Mouse (Mus musculus): ENCODE measurements at regions not wholly inside any gene's neighbourhood (a gene's known extent, or its start where the extent isn't known, plus 50 kb on each side); places are given as distances from the start of the nearest gene placed in this dataset.

GRCm38 (mm10) chr6:52434771-52435170 is 121.5 kb downstream of the Evx1 start:
- TF ChIP-seq CTCF (IDR thresholded peaks at IDR 0.05; ENCODE audit: low read depth, low read length) (no peak), POLR2A (IDR thresholded peaks at IDR 0.05; ENCODE audit: extremely low read depth, insufficient read depth, low read length) (no peak)
- 81% methylated on average over 4 of the region's 4 CpGs for WGBS
- 0 out of 2 replicates have a peak, but pooled peaks cover 2% of the 10 kb centered on the region for H3K27me3 ChIP-seq (ENCODE audit: control insufficient read depth, insufficient read depth, low read length)
- H3K36me3 ChIP-seq (ENCODE audit: control insufficient read depth, insufficient read depth, low read length), result no peaks in the 10 kb centered on the region
- H3K4me1 ChIP-seq (ENCODE audit: control insufficient read depth, insufficient read depth, low read length), result no peaks in the 10 kb centered on the region
- H3K9ac ChIP-seq (ENCODE audit: low read depth, low read length), result no peak overlapping the region
- H3K4me3 ChIP-seq (ENCODE audit: insufficient read depth, low read depth, low read length), result no peak overlapping the region
- no peak for DNase-seq (ENCODE audit: extremely low read depth, low read depth, low spot score)
- H3K79me2 ChIP-seq (ENCODE audit: control insufficient read depth, insufficient read depth, low read length), result no peaks in the 10 kb centered on the region
- no peak overlapping the region for H3K27ac ChIP-seq (replicated peaks; ENCODE audit: insufficient read depth, low read depth, low read length)

- Histone ChIP-seq H3K9ac (ENCODE audit: low read depth, low read length) (no peak overlapping the region), H3K27me3 (ENCODE audit: control insufficient read depth, insufficient read depth, low read length) (0 out of 2 replicates have a peak, but pooled peaks cover 2% of the 10 kb centered on the region), H3K4me1 (ENCODE audit: control insufficient read depth, insufficient read depth, low read length) (no peaks in the 10 kb centered on the region), H3K4me3 (ENCODE audit: insufficient read depth, low read depth, low read length) (no peak overlapping the region), H3K36me3 (ENCODE audit: control insufficient read depth, insufficient read depth, low read length) (no peaks in the 10 kb centered on the region), H3K27ac (replicated peaks; ENCODE audit: insufficient read depth, low read depth, low read length) (no peak overlapping the region), H3K79me2 (ENCODE audit: control insufficient read depth, insufficient read depth, low read length) (no peaks in the 10 kb centered on the region)
- TF ChIP-seq CTCF (IDR thresholded peaks at IDR 0.05; ENCODE audit: low read depth, low read length) (no peak), POLR2A (IDR thresholded peaks at IDR 0.05; ENCODE audit: extremely low read depth, insufficient read depth, low read length) (no peak)
- WGBS, result 74% methylated on average over 5 of the region's 5 CpGs
- no peak for DNase-seq (ENCODE audit: extremely low read depth, low read depth, low spot score)
Observed at GRCm38 (mm10) chr6:52435358-52435757, 122.1 kb downstream of the Evx1 start.

GRCm38 (mm10) chr6:52438366-52438765 is 125.1 kb downstream of the Evx1 start:
- TF ChIP-seq CTCF (IDR thresholded peaks at IDR 0.05; ENCODE audit: low read depth, low read length), result no peak
- no peak for TF ChIP-seq POLR2A (IDR thresholded peaks at IDR 0.05; ENCODE audit: extremely low read depth, insufficient read depth, low read length)

GRCm38 (mm10) chr6:52439204-52439603 is 125.9 kb downstream of the Evx1 start:
- no peaks in the 10 kb centered on the region for H3K79me2 ChIP-seq (ENCODE audit: control insufficient read depth, insufficient read depth, low read length)
- TF ChIP-seq CTCF (IDR thresholded peaks at IDR 0.05; ENCODE audit: low read depth, low read length), result no peak
- no peak for TF ChIP-seq POLR2A (IDR thresholded peaks at IDR 0.05; ENCODE audit: extremely low read depth, insufficient read depth, low read length)
- H3K27ac ChIP-seq (replicated peaks; ENCODE audit: insufficient read depth, low read depth, low read length), result no peak overlapping the region
- no peaks in the 10 kb centered on the region for H3K4me1 ChIP-seq (ENCODE audit: control insufficient read depth, insufficient read depth, low read length)
- H3K27me3 ChIP-seq (ENCODE audit: control insufficient read depth, insufficient read depth, low read length), result 0 out of 2 replicates have a peak, but pooled peaks cover 2% of the 10 kb centered on the region
- 77% methylated on average over 7 of the region's 7 CpGs for WGBS
- DNase-seq (ENCODE audit: extremely low read depth, low read depth, low spot score), result no peak
- H3K9ac ChIP-seq (ENCODE audit: low read depth, low read length), result no peak overlapping the region
- no peak overlapping the region for H3K4me3 ChIP-seq (ENCODE audit: insufficient read depth, low read depth, low read length)
- H3K36me3 ChIP-seq (ENCODE audit: control insufficient read depth, insufficient read depth, low read length), result no peaks in the 10 kb centered on the region

More at GRCm38 (mm10) chr6:52438366-52438765, 125.1 kb downstream of the Evx1 start:
- Histone ChIP-seq H3K27me3 (ENCODE audit: control insufficient read depth, insufficient read depth, low read length) (0 out of 2 replicates have a peak, but pooled peaks cover 2% of the 10 kb centered on the region), H3K36me3 (ENCODE audit: control insufficient read depth, insufficient read depth, low read length) (no peaks in the 10 kb centered on the region), H3K79me2 (ENCODE audit: control insufficient read depth, insufficient read depth, low read length) (no peaks in the 10 kb centered on the region), H3K4me3 (ENCODE audit: insufficient read depth, low read depth, low read length) (no peak overlapping the region), H3K4me1 (ENCODE audit: control insufficient read depth, insufficient read depth, low read length) (no peaks in the 10 kb centered on the region), H3K9ac (ENCODE audit: low read depth, low read length) (no peak overlapping the region), H3K27ac (replicated peaks; ENCODE audit: insufficient read depth, low read depth, low read length) (no peak overlapping the region)
- DNase-seq (ENCODE audit: extremely low read depth, low read depth, low spot score), result no peak
- 52% methylated on average over 8 of the region's 8 CpGs for WGBS

GRCm38 (mm10) chr6:52440160-52440559 is 126.9 kb downstream of the Evx1 start:
- DNase-seq (ENCODE audit: extremely low read depth, low read depth, low spot score), result no peak
- Histone ChIP-seq H3K79me2 (ENCODE audit: control insufficient read depth, insufficient read depth, low read length) (no peaks in the 10 kb centered on the region), H3K4me3 (ENCODE audit: insufficient read depth, low read depth, low read length) (no peak overlapping the region), H3K4me1 (ENCODE audit: control insufficient read depth, insufficient read depth, low read length) (no peaks in the 10 kb centered on the region), H3K27me3 (ENCODE audit: control insufficient read depth, insufficient read depth, low read length) (0 out of 2 replicates have a peak, but pooled peaks cover 2% of the 10 kb centered on the region), H3K9ac (ENCODE audit: low read depth, low read length) (no peak overlapping the region), H3K36me3 (ENCODE audit: control insufficient read depth, insufficient read depth, low read length) (no peaks in the 10 kb centered on the region), H3K27ac (replicated peaks; ENCODE audit: insufficient read depth, low read depth, low read length) (no peak overlapping the region)
- WGBS, result 58% methylated on average over 3 of the region's 3 CpGs
- TF ChIP-seq POLR2A (IDR thresholded peaks at IDR 0.05; ENCODE audit: extremely low read depth, insufficient read depth, low read length) (no peak), CTCF (IDR thresholded peaks at IDR 0.05; ENCODE audit: low read depth, low read length) (no peak)

- TF ChIP-seq POLR2A (IDR thresholded peaks at IDR 0.05; ENCODE audit: extremely low read depth, insufficient read depth, low read length) (no peak), CTCF (IDR thresholded peaks at IDR 0.05; ENCODE audit: low read depth, low read length) (no peak)
Observed at GRCm38 (mm10) chr6:52443112-52443984, 130.1 kb downstream of the Evx1 start.

More at GRCm38 (mm10) chr6:52443112-52443984, 130.1 kb downstream of the Evx1 start:
- 56% methylated on average over 24 of the region's 24 CpGs for WGBS
- no peak overlapping the region for H3K27ac ChIP-seq (replicated peaks; ENCODE audit: insufficient read depth, low read depth, low read length)
- H3K27me3 ChIP-seq (ENCODE audit: control insufficient read depth, insufficient read depth, low read length), result peaks cover 2% of the 10 kb centered on the region; the same call in 1 of the 2 replicates
- no peak overlapping the region for H3K9ac ChIP-seq (ENCODE audit: low read depth, low read length)
- DNase-seq (ENCODE audit: extremely low read depth, low read depth, low spot score), result no peak
- H3K79me2 ChIP-seq (ENCODE audit: control insufficient read depth, insufficient read depth, low read length), result no peaks in the 10 kb centered on the region
- H3K4me3 ChIP-seq (ENCODE audit: insufficient read depth, low read depth, low read length), result no peak overlapping the region
- no peaks in the 10 kb centered on the region for H3K36me3 ChIP-seq (ENCODE audit: control insufficient read depth, insufficient read depth, low read length)
- H3K4me1 ChIP-seq (ENCODE audit: control insufficient read depth, insufficient read depth, low read length), result no peaks in the 10 kb centered on the region
